Mouse (Mus musculus) cerebellum, postnatal 36 days (tissue): ENCODE measurements around the gene Grm1.

ENCODE experiments used
- DNase-seq, 2 experiments: peaks; one replicate each; pipeline ENCODE4 v3.0.0; 2021 to 2022; ENCODE audit warnings: mixed read lengths in 2 of 2

Gene Grm1

GRCm38 (mm10) chr10:10710359-10710758 lies 371.8 kb downstream of the Grm1 start:
- DNase-seq = peak in 1 of 2 experiments; percentile 49

GRCm38 (mm10) chr10:10708031-10708430 lies 374.1 kb downstream of the Grm1 start:
- DNase-seq = no peak

- DNase-seq = no peak
These were observed 380.8 kb downstream of the Grm1 start for GRCm38 (mm10) chr10:10701326-10701725.

GRCm38 (mm10) chr10:10700903-10701302 lies 381.3 kb downstream of the Grm1 start:
- DNase-seq = no peak

- DNase-seq = no peak
These were observed 384.7 kb downstream of the Grm1 start for GRCm38 (mm10) chr10:10697497-10697896.

- no peak for DNase-seq
These were observed 392.4 kb downstream of the Grm1 start for GRCm38 (mm10) chr10:10689668-10690223.

GRCm38 (mm10) chr10:10688907-10689667 lies 393.1 kb downstream of the Grm1 start:
- peak in 1 of 2 experiments; percentile 12 for DNase-seq

- DNase-seq = no peak
These were observed 401.1 kb downstream of the Grm1 start, which contains the start of gene Gm10944 for GRCm38 (mm10) chr10:10681048-10681447. Gm10944 (plus strand) TSS chr10:10681348.

- no peak for DNase-seq
These were observed 422.2 kb downstream of the Grm1 start for GRCm38 (mm10) chr10:10659976-10660375.

- peak; percentile 14 to 50 for DNase-seq
These were observed 423.0 kb downstream of the Grm1 start for GRCm38 (mm10) chr10:10659161-10659560.

GRCm38 (mm10) chr10:10656621-10657020 lies 425.5 kb downstream of the Grm1 start:
- DNase-seq = no peak

- no peak for DNase-seq
These were observed 426.2 kb downstream of the Grm1 start for GRCm38 (mm10) chr10:10655991-10656390.
